Mouse (Mus musculus) gastrocnemius, adult 2 months (tissue): ENCODE measurements around the gene Chst4. TPM values are rescaled to one million over a fixed set of nuclear protein-coding genes. Genes with fewer than 3 reads are reported as not detected.

Experiments used
- DNase-seq: peaks from one replicate; pipeline ENCODE4 v3.0.0; 2022
- H3K27ac ChIP-seq: fragments of 200-600 bp; 2 replicates; pipeline ENCODE4 v1.8.1; 2022; ENCODE audit warnings: mild to moderate bottlenecking
- H3K4me3 ChIP-seq: fragments of 200-600 bp; 2 replicates; pipeline ENCODE4 v1.8.1; 2022; ENCODE audit warnings: mild to moderate bottlenecking, moderate library complexity
- CTCF ChIP-seq: fragments of 200-600 bp; IDR thresholded peaks from 2 replicates; pipeline ENCODE4 v1.8.1; 2022; ENCODE audit warnings: antibody characterized with exemption, mild to moderate bottlenecking, moderate library complexity
- intact Hi-C: fragments of 180-260 bp; cut with DNase I; formaldehyde crosslinking; loops from one replicate; pipeline ENCODE4 v1.15.1; 2025
- long read RNA-seq, 2 experiments: library from polyadenylated mRNA; stranded (forward); transcript quantifications; one replicate each; pipeline ENCODE4 v2.0.0; 2021
- total RNA-seq, 2 experiments: library from RNA; stranded (reverse); gene quantifications; 2 replicates each; pipeline ENCODE4 v1.2.3; 2021

Chst4 gene
- not detected for total RNA-seq
- long read RNA-seq, experiment 1, result 0 reads
- long read RNA-seq, experiment 2, result 0 reads

GRCm38 (mm10) chr8:110039659-110040058 is at the start of gene Chst4:
Chst4 (minus strand) TSS chr8:110039740.
- intact Hi-C loops, result no loop called here
- no peak within 1 kb of the TSS for H3K27ac ChIP-seq
- no peak for DNase-seq
- H3K4me3 ChIP-seq, result no peak within 1 kb of the TSS
- TF ChIP-seq CTCF, result no peak

- intact Hi-C loops, result no loop called here
- no peak overlapping the region for H3K27ac ChIP-seq
- no peak overlapping the region for H3K4me3 ChIP-seq
- no peak for TF ChIP-seq CTCF
- DNase-seq, result no peak
These were observed 43.0 kb upstream of the Chst4 start for GRCm38 (mm10) chr8:110082416-110083105.

- no peak for TF ChIP-seq CTCF
- H3K27ac ChIP-seq, result peak within 1 kb of the TSS; percentile 95
- intact Hi-C loops, result loop anchor here (5.0 kb wide), 1 partner anchor 138 kb away; the partner anchor contains the start of gene Cmtr2
These were observed 40.0 kb upstream of the Chst4 start, which contains the start of gene Zfp612 for GRCm38 (mm10) chr8:110079282-110080221. Zfp612 (plus strand) TSS chr8:110079746.

GRCm38 (mm10) chr8:110074496-110074895 is 35.0 kb upstream of the Chst4 start:
- H3K27ac ChIP-seq, result no peak overlapping the region
- TF ChIP-seq CTCF, result no peak
- no peak for DNase-seq
- H3K4me3 ChIP-seq, result no peak overlapping the region
- intact Hi-C loops, result loop anchor here (5.0 kb wide), 1 partner anchor 62 kb away; no protein-coding TSS in a partner anchor

More at GRCm38 (mm10) chr8:110079282-110080221, 40.0 kb upstream of the Chst4 start, which contains the start of gene Zfp612:
- H3K4me3 ChIP-seq, result peak within 1 kb of the TSS; percentile 87
- peak; percentile 81 for DNase-seq

GRCm38 (mm10) chr8:110071600-110071999 is 32.1 kb upstream of the Chst4 start:
- DNase-seq, result peak; percentile 67
- intact Hi-C loops, result loop anchor here (1.0 to 5.0 kb wide), 2 partner anchors 59 to 101 kb away; no protein-coding TSS in a partner anchor

GRCm38 (mm10) chr8:110069706-110070105 is 30.2 kb upstream of the Chst4 start:
- Histone ChIP-seq H3K4me3 (no peak overlapping the region), H3K27ac (no peak overlapping the region)
- DNase-seq, result no peak
- intact Hi-C loops, result loop anchor here (5.0 kb wide), 1 partner anchor 57 kb away; no protein-coding TSS in a partner anchor
- TF ChIP-seq CTCF, result no peak

More at GRCm38 (mm10) chr8:110071600-110071999, 32.1 kb upstream of the Chst4 start:
- Histone ChIP-seq H3K27ac (no peak overlapping the region), H3K4me3 (no peak overlapping the region)
- TF ChIP-seq CTCF, result peak; percentile 88

GRCm38 (mm10) chr8:110065676-110066075 is 26.1 kb upstream of the Chst4 start:
- DNase-seq, result no peak
- intact Hi-C loops, result no loop called here
- Histone ChIP-seq H3K4me3 (no peak overlapping the region), H3K27ac (no peak overlapping the region)
- TF ChIP-seq CTCF, result no peak

GRCm38 (mm10) chr8:110064606-110065365 is 25.2 kb upstream of the Chst4 start:
- no peak overlapping the region for H3K4me3 ChIP-seq
- TF ChIP-seq CTCF, result no peak
- no peak for DNase-seq
- intact Hi-C loops, result no loop called here
- H3K27ac ChIP-seq, result no peak overlapping the region

GRCm38 (mm10) chr8:110064161-110064560 is 24.6 kb upstream of the Chst4 start:
- intact Hi-C loops, result no loop called here
- no peak for DNase-seq
- Histone ChIP-seq H3K4me3 (no peak overlapping the region), H3K27ac (no peak overlapping the region)
- no peak for TF ChIP-seq CTCF

GRCm38 (mm10) chr8:110058207-110058606 is 18.7 kb upstream of the Chst4 start:
- Histone ChIP-seq H3K4me3 (no peak overlapping the region), H3K27ac (no peak overlapping the region)
- TF ChIP-seq CTCF, result no peak
- intact Hi-C loops, result no loop called here
- no peak for DNase-seq

GRCm38 (mm10) chr8:110051208-110051607 is 11.7 kb upstream of the Chst4 start:
- Histone ChIP-seq H3K27ac (no peak overlapping the region), H3K4me3 (no peak overlapping the region)
- intact Hi-C loops, result no loop called here
- TF ChIP-seq CTCF, result no peak
- no peak for DNase-seq

- TF ChIP-seq CTCF, result no peak
- DNase-seq, result no peak
- no peak overlapping the region for H3K4me3 ChIP-seq
- no peak overlapping the region for H3K27ac ChIP-seq
- intact Hi-C loops, result no loop called here
These were observed 969 bp upstream of the Chst4 start for GRCm38 (mm10) chr8:110040509-110040908.
